Mouse (Mus musculus): ENCODE measurements around the gene Gm49333. TPM values are rescaled to one million over a fixed set of nuclear protein-coding genes. Genes with fewer than 3 reads are reported as not detected.

The Gm49333 gene
- polyA plus RNA-seq, 1 experiment = 0.30 TPM

DNA sequence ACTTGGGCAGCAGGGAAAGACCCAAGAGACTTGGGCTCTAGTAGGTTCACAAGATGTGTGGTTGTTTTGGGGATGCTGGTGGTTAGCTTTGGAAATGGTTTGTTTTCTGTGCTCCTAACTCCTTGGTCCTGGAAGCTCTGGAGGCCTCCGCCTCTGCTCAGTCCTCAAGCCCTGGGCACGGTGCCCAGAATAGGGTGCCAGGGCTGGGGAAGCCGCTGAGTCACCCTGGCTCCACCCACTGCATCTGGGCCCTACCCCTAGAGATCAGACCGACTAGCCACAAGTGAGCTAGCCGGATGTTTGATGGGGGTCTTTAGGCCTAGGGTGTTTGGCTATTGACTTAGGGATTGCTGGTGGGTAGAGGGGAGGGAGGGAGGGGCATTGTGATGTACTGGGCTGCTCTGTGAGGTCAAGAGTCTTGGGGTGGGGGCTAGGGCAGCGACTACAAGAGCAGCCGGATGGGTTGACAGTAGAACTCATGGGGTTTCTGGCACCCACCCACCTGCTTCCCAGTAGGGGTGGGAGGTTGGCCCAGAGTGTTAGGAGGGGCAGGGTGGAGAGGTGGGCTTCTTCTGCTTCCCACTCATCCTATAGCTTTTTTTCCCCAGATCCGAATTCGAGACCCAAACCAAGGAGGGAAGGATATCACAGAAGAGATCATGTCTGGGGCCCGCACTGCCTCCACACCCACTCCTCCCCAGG lies 66.7 kb downstream of the Gm49333 start:
- H3K4me1 ChIP-seq (ENCODE audit: control insufficient read depth, insufficient read depth, low read length) = peaks cover 5% of the 10 kb centered on the region; the same call in 1 of the 2 replicates
- H3K4me3 ChIP-seq (ENCODE audit: insufficient read depth, low read depth, low read length) = no peak overlapping the region
- H3K36me3 ChIP-seq (ENCODE audit: control insufficient read depth, insufficient read depth, low read length) = peaks cover 22% of the 10 kb centered on the region
- H3K27me3 ChIP-seq (replicated peaks; ENCODE audit: control insufficient read depth, insufficient read depth, low read length) = no peaks in the 10 kb centered on the region
- DNase-seq = peak; percentile 92
- no peak overlapping the region for H3K27ac ChIP-seq (ENCODE audit: insufficient read depth, low read depth, low read length)
- 44% methylated on average over 10 of the region's 10 CpGs for WGBS
- no peak for TF ChIP-seq POLR2A (IDR thresholded peaks at IDR 0.05; ENCODE audit: low read depth, low read length)
- TF ChIP-seq CTCF (conservative IDR thresholded peaks at IDR 0.05; ENCODE audit: insufficient read depth, insufficient read length, low read depth, low read length) = no peak

DNA sequence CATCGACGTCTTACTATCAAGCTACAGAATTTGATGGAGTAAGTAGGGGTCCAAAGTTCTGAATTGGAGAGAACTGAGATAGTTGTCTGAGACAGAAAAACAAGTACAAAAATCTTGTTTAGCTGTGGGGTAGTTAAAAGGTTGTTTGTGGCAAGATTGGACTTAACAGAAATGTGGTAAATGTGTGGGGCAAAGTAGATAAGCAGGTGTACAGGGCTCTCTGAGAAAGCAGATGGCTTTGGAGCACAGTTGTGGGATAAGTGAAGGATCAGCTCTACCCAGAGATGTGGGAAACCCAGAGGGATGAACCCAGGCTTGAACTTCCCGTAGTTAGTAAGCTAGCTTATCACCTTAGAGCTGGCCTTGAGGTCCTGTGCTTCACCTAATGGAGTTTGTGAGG lies 79.4 kb downstream of the Gm49333 start:
- Histone ChIP-seq H3K4me1 (ENCODE audit: control insufficient read depth, insufficient read depth, low read length) (no peaks in the 10 kb centered on the region), H3K4me3 (ENCODE audit: insufficient read depth, low read depth, low read length) (no peak overlapping the region), H3K27me3 (replicated peaks; ENCODE audit: control insufficient read depth, insufficient read depth, low read length) (no peaks in the 10 kb centered on the region), H3K36me3 (ENCODE audit: control insufficient read depth, insufficient read depth, low read length) (peaks cover 17% of the 10 kb centered on the region), H3K27ac (ENCODE audit: insufficient read depth, low read depth, low read length) (no peak overlapping the region)
- TF ChIP-seq CTCF (conservative IDR thresholded peaks at IDR 0.05; ENCODE audit: insufficient read depth, insufficient read length, low read depth, low read length) (no peak), POLR2A (IDR thresholded peaks at IDR 0.05; ENCODE audit: low read depth, low read length) (no peak)
- 76% methylated on average over 3 of the region's 3 CpGs for WGBS
- DNase-seq = no peak

DNA sequence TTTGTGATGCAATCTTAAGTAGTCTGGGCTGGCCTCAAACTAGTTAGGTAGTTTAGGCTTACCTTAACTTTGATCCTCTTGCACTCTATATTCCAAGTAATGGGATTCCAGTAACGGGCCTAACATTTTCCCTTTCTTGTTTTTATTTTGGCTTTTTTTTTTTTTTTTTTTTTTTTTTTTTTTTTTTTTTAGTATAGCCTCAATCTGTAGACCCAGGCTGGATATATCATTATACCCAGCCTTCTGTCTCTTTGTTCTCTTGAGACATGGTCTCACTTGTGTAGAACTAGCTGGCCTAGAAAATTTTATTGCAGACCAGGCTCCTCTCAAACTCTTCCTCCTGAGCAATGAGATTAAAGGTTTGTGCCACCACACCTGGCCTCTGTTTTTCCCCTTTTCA lies 80.2 kb downstream of the Gm49333 start:
- DNase-seq = no peak
- WGBS = 48% methylated on average over 1 of the region's 1 CpGs
- H3K36me3 ChIP-seq (ENCODE audit: control insufficient read depth, insufficient read depth, low read length) = peaks cover 14% of the 10 kb centered on the region
- TF ChIP-seq POLR2A (IDR thresholded peaks at IDR 0.05; ENCODE audit: low read depth, low read length) (no peak), CTCF (conservative IDR thresholded peaks at IDR 0.05; ENCODE audit: insufficient read depth, insufficient read length, low read depth, low read length) (no peak)
- no peak overlapping the region for H3K27ac ChIP-seq (ENCODE audit: insufficient read depth, low read depth, low read length)
- H3K4me1 ChIP-seq (ENCODE audit: control insufficient read depth, insufficient read depth, low read length) = no peaks in the 10 kb centered on the region
- no peak overlapping the region for H3K4me3 ChIP-seq (ENCODE audit: insufficient read depth, low read depth, low read length)
- H3K27me3 ChIP-seq (replicated peaks; ENCODE audit: control insufficient read depth, insufficient read depth, low read length) = no peaks in the 10 kb centered on the region

DNA sequence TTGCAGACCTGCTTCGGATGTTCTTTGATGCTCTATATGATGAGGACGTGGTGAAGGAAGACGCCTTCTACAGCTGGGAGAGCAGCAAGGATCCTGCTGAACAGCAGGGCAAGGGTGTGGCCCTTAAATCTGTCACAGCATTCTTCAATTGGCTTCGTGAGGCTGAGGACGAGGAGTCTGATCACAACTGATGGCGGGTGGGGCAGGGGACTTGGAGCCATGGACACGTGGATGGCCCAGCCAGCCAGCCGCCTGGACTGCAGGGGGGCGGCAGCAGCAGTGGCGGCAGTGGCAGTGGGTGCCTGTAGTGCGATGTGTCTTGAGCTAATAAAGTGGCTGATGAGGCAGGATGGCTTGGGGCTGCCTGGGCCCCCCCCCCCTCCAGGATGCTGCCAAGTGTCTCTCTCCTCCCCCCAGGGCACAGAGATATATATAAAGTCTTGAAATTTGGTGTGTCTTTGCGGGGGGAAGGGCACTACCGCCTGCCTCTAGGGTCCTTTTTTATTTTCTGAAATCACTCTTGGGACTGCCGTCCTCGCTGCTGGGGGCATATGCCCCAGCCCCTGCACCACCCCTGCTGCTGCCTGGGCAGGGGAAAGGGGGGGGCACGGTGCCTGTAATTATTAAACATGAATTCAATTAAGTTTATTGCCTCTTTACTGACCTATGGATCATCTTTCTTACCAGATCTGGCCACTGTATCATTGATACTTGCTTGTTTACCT lies 81.0 kb downstream of the Gm49333 start:
- H3K27ac ChIP-seq (ENCODE audit: insufficient read depth, low read depth, low read length) = no peak overlapping the region
- no peaks in the 10 kb centered on the region for H3K27me3 ChIP-seq (replicated peaks; ENCODE audit: control insufficient read depth, insufficient read depth, low read length)
- H3K4me1 ChIP-seq (ENCODE audit: control insufficient read depth, insufficient read depth, low read length) = no peaks in the 10 kb centered on the region
- H3K36me3 ChIP-seq (ENCODE audit: control insufficient read depth, insufficient read depth, low read length) = peaks cover 8% of the 10 kb centered on the region
- WGBS = 68% methylated on average over 16 of the region's 16 CpGs
- no peak overlapping the region for H3K4me3 ChIP-seq (ENCODE audit: insufficient read depth, low read depth, low read length)
- no peak for DNase-seq
- TF ChIP-seq CTCF (conservative IDR thresholded peaks at IDR 0.05; ENCODE audit: insufficient read depth, insufficient read length, low read depth, low read length) = no peak
- TF ChIP-seq POLR2A (IDR thresholded peaks at IDR 0.05; ENCODE audit: low read depth, low read length) = no peak

DNA sequence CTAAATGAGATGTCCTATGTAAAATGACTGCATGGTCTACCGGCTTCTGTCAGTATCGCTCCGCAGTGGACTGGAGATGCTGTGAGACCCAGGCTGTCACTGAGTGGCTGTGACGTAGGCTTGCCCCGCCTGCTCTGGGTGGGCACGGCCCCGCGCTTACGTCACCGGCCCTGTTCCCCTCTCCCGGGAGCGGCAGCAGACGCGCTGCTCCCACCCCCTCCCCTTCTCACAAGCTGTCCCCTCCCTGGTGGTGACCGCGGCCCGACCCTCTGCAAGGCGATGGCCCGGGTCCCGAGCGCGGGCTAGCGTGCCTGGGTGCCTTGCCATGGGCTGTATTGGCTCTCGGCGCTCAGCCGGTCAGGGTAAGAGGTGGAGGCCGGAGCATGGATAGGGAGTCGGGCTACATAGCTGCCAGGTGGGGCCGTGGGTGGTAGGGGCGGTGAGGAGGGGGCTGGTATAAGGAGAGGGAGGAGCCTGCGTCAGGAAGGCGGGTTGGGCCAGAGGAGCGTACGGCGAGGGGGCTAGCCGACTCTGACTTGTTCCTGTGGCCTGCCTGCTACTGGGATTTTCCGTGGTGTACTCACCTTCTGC lies 81.8 kb downstream of the Gm49333 start, which contains the start of gene Fam131a:
Fam131a (plus strand) TSS at position 131 of the 591 bp plus-strand sequence.
- H3K27me3 ChIP-seq (replicated peaks; ENCODE audit: control insufficient read depth, insufficient read depth, low read length) = no peaks in the 10 kb centered on the region
- 2% methylated on average over 37 of the region's 37 CpGs for WGBS
- H3K4me1 ChIP-seq (ENCODE audit: control insufficient read depth, insufficient read depth, low read length) = no peaks in the 10 kb centered on the region
- TF ChIP-seq CTCF (conservative IDR thresholded peaks at IDR 0.05; ENCODE audit: insufficient read depth, insufficient read length, low read depth, low read length) (no peak), POLR2A (IDR thresholded peaks at IDR 0.05; ENCODE audit: low read depth, low read length) (peak; percentile 51)
- DNase-seq = peak; percentile 90
- peaks cover 4% of the 10 kb centered on the region for H3K36me3 ChIP-seq (ENCODE audit: control insufficient read depth, insufficient read depth, low read length)
- 0 out of 2 replicates have a peak within 1 kb of the TSS, but pooled peaks have one; percentile 21 for H3K27ac ChIP-seq (ENCODE audit: insufficient read depth, low read depth, low read length)
- peak within 1 kb of the TSS; percentile 84 for H3K4me3 ChIP-seq (ENCODE audit: insufficient read depth, low read depth, low read length)

DNA sequence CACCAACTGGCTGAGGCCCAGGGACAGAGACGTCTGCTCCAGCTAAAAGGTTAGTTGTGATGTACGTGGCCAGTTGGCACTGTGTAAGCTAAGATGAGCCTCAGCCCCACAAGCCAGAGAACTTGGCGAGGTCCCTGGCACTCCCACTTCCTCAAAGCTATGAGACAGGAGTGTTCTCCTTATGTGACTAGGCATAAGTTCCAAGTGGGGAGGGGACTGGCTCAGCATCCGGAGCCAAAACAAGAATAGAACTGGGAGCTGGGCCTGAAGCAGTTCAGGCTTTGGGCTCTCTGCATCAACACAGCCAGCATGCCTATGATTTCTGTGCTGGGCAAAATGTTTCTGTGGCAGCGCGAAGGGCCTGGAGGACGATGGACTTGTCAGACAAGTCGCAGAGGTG lies 83.4 kb downstream of the Gm49333 start:
- no peaks in the 10 kb centered on the region for H3K4me1 ChIP-seq (ENCODE audit: control insufficient read depth, insufficient read depth, low read length)
- H3K36me3 ChIP-seq (ENCODE audit: control insufficient read depth, insufficient read depth, low read length) = peaks cover 3% of the 10 kb centered on the region
- no peaks in the 10 kb centered on the region for H3K27me3 ChIP-seq (replicated peaks; ENCODE audit: control insufficient read depth, insufficient read depth, low read length)
- no peak overlapping the region for H3K4me3 ChIP-seq (ENCODE audit: insufficient read depth, low read depth, low read length)
- TF ChIP-seq CTCF (conservative IDR thresholded peaks at IDR 0.05; ENCODE audit: insufficient read depth, insufficient read length, low read depth, low read length) = no peak
- no peak for TF ChIP-seq POLR2A (IDR thresholded peaks at IDR 0.05; ENCODE audit: low read depth, low read length)
- WGBS = 67% methylated on average over 8 of the region's 8 CpGs
- peak; percentile 46 for DNase-seq
- no peak overlapping the region for H3K27ac ChIP-seq (ENCODE audit: insufficient read depth, low read depth, low read length)

Other genes with a start within 250 kb of the Gm49333 start
- gene Abcc5, start 185.2 kb upstream of the Gm49333 start, polyA plus RNA-seq (2012; rRNA removed) = 56.0 and 73.1 TPM in 2 replicates
- gene Eif2b5, start 112.8 kb upstream of the Gm49333 start, polyA plus RNA-seq (2012; rRNA removed) = 30.4 and 33.9 TPM in 2 replicates
- gene Dvl3, start 94.6 kb upstream of the Gm49333 start, polyA plus RNA-seq (2012; rRNA removed) = 33.5 and 37.4 TPM in 2 replicates
- gene Ap2m1, start 76.1 kb upstream of the Gm49333 start, polyA plus RNA-seq (2012; rRNA removed) = 639 and 682 TPM in 2 replicates
- gene Abcf3, start 63.0 kb upstream of the Gm49333 start, polyA plus RNA-seq (2012; rRNA removed) = 39.0 and 45.1 TPM in 2 replicates
- 0.14 and 0.33 TPM in 2 replicates for gene Vwa5b2, start 22.1 kb upstream of the Gm49333 start, polyA plus RNA-seq (2012; rRNA removed)
- gene Eef1akmt4, start within 50 bp of the Gm49333 start, polyA plus RNA-seq (2012; rRNA removed) = 16.4 and 18.1 TPM in 2 replicates
- gene Alg3, start 125 bp downstream of the Gm49333 start, polyA plus RNA-seq (2012; rRNA removed) = 21.8 and 23.2 TPM in 2 replicates
- 5.4 and 5.8 TPM in 2 replicates for gene Camk2n2, start 9.7 kb downstream of the Gm49333 start, polyA plus RNA-seq (2012; rRNA removed)
- gene Ece2, start 18.2 kb downstream of the Gm49333 start, polyA plus RNA-seq (2012; rRNA removed) = 0.37 TPM in 1 of 2 replicates, not detected in the other
- gene Psmd2, start 40.0 kb downstream of the Gm49333 start, polyA plus RNA-seq (2012; rRNA removed) = 90.4 and 96.9 TPM in 2 replicates
- gene Eif4g1, start 56.7 kb downstream of the Gm49333 start, polyA plus RNA-seq (2012; rRNA removed) = 262 and 316 TPM in 2 replicates
- 3.6 and 4.7 TPM in 2 replicates for gene Fam131a, start 81.6 kb downstream of the Gm49333 start, polyA plus RNA-seq (2012; rRNA removed)
- gene Polr2h, start 106.1 kb downstream of the Gm49333 start, polyA plus RNA-seq (2012; rRNA removed) = 14.0 and 22.4 TPM in 2 replicates
- 21.4 and 33.1 TPM in 2 replicates for gene Clcn2, start 106.1 kb downstream of the Gm49333 start, polyA plus RNA-seq (2012; rRNA removed)
- 7.2 and 10.7 TPM in 2 replicates for gene Chrd, start 121.5 kb downstream of the Gm49333 start, polyA plus RNA-seq (2012; rRNA removed)
- gene Thpo, start 122.9 kb downstream of the Gm49333 start, polyA plus RNA-seq (2012; rRNA removed) = 17.1 and 17.7 TPM in 2 replicates

Data from kidney, adult 2 months (tissue).